Mouse (Mus musculus) ES-E14 (cell line): ENCODE data around the gene Atp11c. TPM values are rescaled to one million over a fixed set of nuclear protein-coding genes. Genes with fewer than 3 reads are reported as not detected.

Experiments
- DNase-seq: peaks from one replicate; pipeline ENCODE4 v3.0.0-alpha.2; 2013; ENCODE audit warnings: low read depth, low spot score
- H3K27ac ChIP-seq: 2 replicates; pipeline ENCODE4 v1.5.1; 2012; ENCODE audit warnings: low read depth, mild to moderate bottlenecking, low read length, moderate library complexity, mixed read lengths; ENCODE audit not compliant: poor library complexity, insufficient read depth, severe bottlenecking
- H3K36me3 ChIP-seq: 2 replicates; pipeline ENCODE4 v1.6.1; 2012; ENCODE audit warnings: mild to moderate bottlenecking, low read length, moderate library complexity, mixed read lengths; ENCODE audit not compliant: control insufficient read depth, poor library complexity, insufficient read depth, severe bottlenecking
- H3K4me1 ChIP-seq, 2 experiments: fragments of 150-350 bp in 1 of 2; sonication (generic) in 1 of 2; 2 replicates each; pipeline ENCODE4 v1.6.1; 2012; ENCODE audit warnings: low read length in 2 of 2, mild to moderate bottlenecking in 1 of 2, mixed read lengths in 1 of 2; ENCODE audit not compliant: control insufficient read depth in 2 of 2, insufficient read depth in 2 of 2, poor library complexity in 1 of 2
- H3K4me3 ChIP-seq, 2 experiments: fragments of 150-350 bp in 1 of 2; sonication (generic) in 1 of 2; 2 replicates each; pipeline ENCODE4 v1.5.1; 2012; ENCODE audit warnings: low read length in 2 of 2, low read depth in 1 of 2, mild to moderate bottlenecking in 1 of 2, mixed read lengths in 1 of 2; ENCODE audit not compliant: insufficient read depth in 1 of 2, poor library complexity in 1 of 2, severe bottlenecking in 1 of 2
- H3K9ac ChIP-seq: 2 replicates; pipeline ENCODE4 v1.6.1; 2012; ENCODE audit warnings: low read depth, mild to moderate bottlenecking, low read length, mixed read lengths; ENCODE audit not compliant: poor library complexity, insufficient read depth, severe bottlenecking
- H3K9me3 ChIP-seq: fragments of 150-350 bp; sonication (generic); 2 replicates; pipeline ENCODE4 v1.6.1; 2012; ENCODE audit warnings: low read depth, mild to moderate bottlenecking, low read length; ENCODE audit not compliant: control insufficient read depth, insufficient read depth
- CHD2 ChIP-seq: IDR thresholded peaks from 2 replicates; pipeline ENCODE4 v1.6.1; 2014; ENCODE audit warnings: mild to moderate bottlenecking, low read depth, low read length, inconsistent platforms
- HCFC1 ChIP-seq: IDR thresholded peaks from 2 replicates; pipeline ENCODE4 v1.6.1; 2012; ENCODE audit warnings: low read length, inconsistent platforms, borderline replicate concordance; ENCODE audit not compliant: insufficient read depth
- MAFK ChIP-seq: IDR thresholded peaks from 2 replicates; pipeline ENCODE4 v1.6.1; 2014; ENCODE audit warnings: mild to moderate bottlenecking, low read depth, low read length, inconsistent platforms; ENCODE audit not compliant: insufficient read depth
- ZC3H11A ChIP-seq: IDR thresholded peaks from 2 replicates; pipeline ENCODE4 v1.6.1; 2012; ENCODE audit warnings: low read depth, mild to moderate bottlenecking, inconsistent platforms, low read length, borderline replicate concordance
- ZNF384 ChIP-seq: IDR thresholded peaks from 2 replicates; pipeline ENCODE4 v1.6.1; 2012; ENCODE audit warnings: low read depth, low read length, inconsistent platforms
- in situ Hi-C, 2 experiments: fragments of 600-800 bp; cut with MboI; formaldehyde crosslinking; loops; one replicate each; pipeline ENCODE4 v1.15.1; 2025; ENCODE audit warnings: low sequenced_read_pairs in 2 of 2, inconsistent platforms in 1 of 2; ENCODE audit not compliant: unreplicated experiment in 2 of 2
- total RNA-seq: library from RNA; depleted of rRNA; stranded (reverse); fragments of 300-350 nt; gene quantifications from 2 replicates; pipeline ENCODE4 v1.2.3, GENCODE M21; 2012

Gene Atp11c
- total RNA-seq, 1 experiment: 12.4 TPM

GRCm38 (mm10) chrX:60403764-60404667 lies 188.5 kb downstream of the Atp11c start:
- no peaks in the 10 kb centered on the region for H3K36me3 ChIP-seq
- in situ Hi-C loops: no loop called here
- no peak for TF ChIP-seq ZC3H11A
- no peak for DNase-seq
- H3K9me3 ChIP-seq: no peaks in the 10 kb centered on the region
- peak overlapping the region; percentile 94 for H3K9ac ChIP-seq
- H3K4me1 ChIP-seq: no peaks in the 10 kb centered on the region
- H3K27ac ChIP-seq: peak overlapping the region; percentile 63; the same call in 1 of the 2 replicates
- H3K4me3 ChIP-seq: peak overlapping the region; percentile 90 to 98

DNA sequence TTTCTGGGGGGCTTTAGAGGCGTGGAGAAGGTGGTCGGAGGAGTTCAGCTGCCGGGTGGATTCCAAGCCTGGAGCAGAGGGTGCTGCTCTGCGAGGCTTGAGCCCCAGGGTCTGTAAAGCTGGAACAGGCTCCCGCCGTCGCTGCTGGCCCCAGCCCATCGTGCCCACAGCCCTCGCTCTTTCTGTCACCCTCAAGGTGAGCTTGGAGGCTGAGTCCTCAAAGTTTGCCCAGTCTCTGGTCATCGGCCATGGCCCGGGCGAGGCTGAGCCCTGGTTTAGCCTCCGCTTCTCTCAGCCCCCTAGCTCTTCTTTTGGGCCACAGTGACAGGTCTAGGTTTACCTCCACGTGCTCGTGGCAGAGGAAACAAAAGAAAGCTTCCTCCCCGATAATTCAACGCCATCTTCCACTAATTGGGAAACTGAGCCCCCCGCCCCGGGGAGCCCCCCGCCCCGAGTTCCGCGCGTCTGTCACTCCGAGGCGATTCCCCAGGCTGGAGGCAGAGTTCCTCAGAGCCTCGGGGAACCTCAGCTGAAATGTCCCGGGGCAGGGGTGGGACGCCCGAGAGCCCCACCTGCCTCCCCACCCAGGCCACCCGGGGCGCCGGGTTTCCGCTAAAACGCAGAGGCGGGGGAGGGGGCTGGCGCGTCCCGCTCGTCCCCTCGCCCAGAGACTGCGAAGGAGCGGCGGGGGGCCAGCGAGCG lies 189.3 kb downstream of the Atp11c start:
- H3K4me1 ChIP-seq: no peaks in the 10 kb centered on the region
- TF ChIP-seq HCFC1: no peak
- no peak for TF ChIP-seq CHD2
- TF ChIP-seq ZC3H11A: no peak
- no peak for TF ChIP-seq ZNF384
- TF ChIP-seq MAFK: no peak
- no peaks in the 10 kb centered on the region for H3K9me3 ChIP-seq
- peak overlapping the region; percentile 94 for H3K9ac ChIP-seq
- DNase-seq: no peak
- H3K27ac ChIP-seq: no peak overlapping the region
- peak overlapping the region; percentile 78 to 98 for H3K4me3 ChIP-seq
- H3K36me3 ChIP-seq: no peaks in the 10 kb centered on the region
- in situ Hi-C loops: no loop called here

- in situ Hi-C loops: no loop called here
- H3K9ac ChIP-seq: no peak overlapping the region
- no peak for DNase-seq
- no peak for TF ChIP-seq MAFK
- TF ChIP-seq ZC3H11A: no peak
- no peak for TF ChIP-seq ZNF384
- TF ChIP-seq HCFC1: no peak
- no peak for TF ChIP-seq CHD2
- no peaks in the 10 kb centered on the region for H3K36me3 ChIP-seq
- H3K4me1 ChIP-seq: no peaks in the 10 kb centered on the region
- H3K27ac ChIP-seq: no peak overlapping the region
- H3K4me3 ChIP-seq: no peak overlapping the region
- no peaks in the 10 kb centered on the region for H3K9me3 ChIP-seq
These were observed 198.2 kb downstream of the Atp11c start for GRCm38 (mm10) chrX:60394292-60394691.

GRCm38 (mm10) chrX:60386852-60387251 lies 205.6 kb downstream of the Atp11c start:
- Histone ChIP-seq H3K9ac (no peak overlapping the region), H3K9me3 (no peaks in the 10 kb centered on the region), H3K36me3 (no peaks in the 10 kb centered on the region), H3K4me3 (no peak overlapping the region), H3K4me1 (no peaks in the 10 kb centered on the region), H3K27ac (no peak overlapping the region)
- in situ Hi-C loops: no loop called here
- TF ChIP-seq ZNF384 (no peak), ZC3H11A (no peak), CHD2 (no peak), MAFK (no peak), HCFC1 (no peak)
- no peak for DNase-seq

GRCm38 (mm10) chrX:60381711-60382110 lies 210.8 kb downstream of the Atp11c start:
- Histone ChIP-seq H3K4me1 (no peaks in the 10 kb centered on the region), H3K9ac (no peak overlapping the region), H3K27ac (no peak overlapping the region), H3K9me3 (no peaks in the 10 kb centered on the region), H3K4me3 (no peak overlapping the region), H3K36me3 (no peaks in the 10 kb centered on the region)
- in situ Hi-C loops: no loop called here
- no peak for DNase-seq
- TF ChIP-seq MAFK (no peak), ZNF384 (no peak), HCFC1 (no peak), ZC3H11A (no peak), CHD2 (no peak)
